ENCODE assay signal across 8 mouse cellular contexts in the genomic region with DNA sequence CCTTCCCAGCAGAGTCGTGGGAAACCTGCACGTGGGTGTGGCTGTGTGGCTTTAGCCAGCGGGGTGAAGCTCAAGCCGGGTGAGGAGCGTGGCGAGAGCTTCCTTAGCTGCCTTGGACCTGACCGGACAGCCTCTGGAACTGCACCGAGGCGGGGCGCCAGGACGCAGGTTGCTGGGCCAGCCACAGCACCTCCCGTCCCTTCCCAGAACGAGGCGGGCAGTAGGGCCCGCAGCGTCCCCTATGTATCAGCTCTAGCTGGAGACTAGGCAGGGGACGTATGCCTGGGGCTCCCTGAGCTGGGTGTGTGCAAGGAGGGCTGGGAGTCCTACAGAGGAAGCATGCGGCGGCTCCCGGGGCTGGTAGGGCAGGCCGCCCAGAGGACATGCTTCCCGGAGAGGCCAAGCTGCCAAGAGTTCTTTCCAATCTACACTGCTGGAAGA. TPM values are rescaled to one million over a fixed set of nuclear protein-coding genes. Genes with fewer than 3 reads are reported as not detected.
DNase-seq lines count a peak whose midpoint lies in the region; ATAC-seq lines count a peak whose summit lies in the region.

No protein-coding gene starts in this region.

- peak; percentile 80 for ATAC-seq in embryonic facial prominence, embryonic 14.5 days (ENCODE audit: low read depth)
- ATAC-seq in heart, embryonic 12.5 days (ENCODE audit: insufficient number of reproducible peaks, low FRiP score), result peak; percentile 67; the same call in 1 of the 2 replicates
- ATAC-seq in kidney, embryonic 14.5 days (ENCODE audit: low FRiP score, low TSS enrichment), result peak; percentile 57
- ATAC-seq in lung, embryonic 16.5 days (ENCODE audit: low read depth), result peak; percentile 59

- H3K4me2 ChIP-seq in embryonic facial prominence, embryonic 14.5 days (ENCODE audit: low read depth, low read length), result peak overlapping the region; percentile 100
- H3K4me2 ChIP-seq in heart, embryonic 12.5 days, result peak overlapping the region; percentile 98
- H3K4me2 ChIP-seq in kidney, embryonic 14.5 days (replicated peaks; ENCODE audit: low read depth, low read length), result peak overlapping the region; percentile 98
- peak overlapping the region; percentile 99 for H3K4me2 ChIP-seq in lung, embryonic 16.5 days (ENCODE audit: low read depth, low read length)

- peaks cover 32% of the 10 kb centered on the region for H3K4me1 ChIP-seq in embryonic facial prominence, embryonic 14.5 days (ENCODE audit: control insufficient read depth, insufficient read depth, low read length)
- peaks cover 42% of the 10 kb centered on the region for H3K4me1 ChIP-seq in heart, embryonic 12.5 days (replicated peaks)
- peaks cover 20% of the 10 kb centered on the region for H3K4me1 ChIP-seq in kidney, embryonic 14.5 days (ENCODE audit: control insufficient read depth, insufficient read depth, low read length)
- peaks cover 25% of the 10 kb centered on the region for H3K4me1 ChIP-seq in lung, embryonic 16.5 days (replicated peaks; ENCODE audit: control insufficient read depth, insufficient read depth, low read length)

- intact Hi-C loops in left cerebral cortex, postnatal 36 days (cut with DNase I), result loop anchor here (5.0 kb wide), 1 partner anchor 155 kb away; no protein-coding TSS in a partner anchor

- peaks cover 15% of the 10 kb centered on the region; the same call in 1 of the 2 replicates for H3K36me3 ChIP-seq in embryonic facial prominence, embryonic 14.5 days (ENCODE audit: control insufficient read depth, insufficient read depth, low read length)
- H3K36me3 ChIP-seq in heart, embryonic 12.5 days, result peaks cover 16% of the 10 kb centered on the region
- H3K36me3 ChIP-seq in kidney, embryonic 14.5 days (ENCODE audit: control insufficient read depth, insufficient read depth, low read length), result peaks cover 18% of the 10 kb centered on the region
- no peaks in the 10 kb centered on the region; the same call in 1 of the 2 replicates for H3K36me3 ChIP-seq in lung, embryonic 16.5 days (ENCODE audit: control insufficient read depth, insufficient read depth, low read length)

- peak; percentile 34 to 35 for DNase-seq in left cerebral cortex, postnatal 36 days (ENCODE audit: low spot score in 2 of 2)
- DNase-seq in left cerebral cortex, adult 11 months (ENCODE audit: low spot score), result no peak
- peak; percentile 61 for DNase-seq in embryonic facial prominence, embryonic 14.5 days (ENCODE audit: low spot score)
- DNase-seq in ovary, postnatal 10 days (ENCODE audit: low spot score), result peak; percentile 34
- no peak for DNase-seq in natural killer cell, adult 2 months (ENCODE audit: low spot score in 2 of 2)

- H3K9ac ChIP-seq in embryonic facial prominence, embryonic 14.5 days (ENCODE audit: low read depth, low read length), result peak overlapping the region; percentile 38
- peak overlapping the region; percentile 5 for H3K9ac ChIP-seq in heart, embryonic 12.5 days
- H3K9ac ChIP-seq in kidney, embryonic 14.5 days (ENCODE audit: low read depth, low read length), result peak overlapping the region; percentile 60; the same call in 1 of the 2 replicates
- peak overlapping the region; percentile 69 for H3K9ac ChIP-seq in lung, embryonic 16.5 days (ENCODE audit: low read length)

- WGBS in embryonic facial prominence, embryonic 14.5 days, result 0% methylated on average over 21 of the region's 22 CpGs
- under 1% methylated on average over 22 of the region's 22 CpGs for WGBS in heart, embryonic 12.5 days
- 0% methylated on average over 22 of the region's 22 CpGs for WGBS in kidney, embryonic 14.5 days
- WGBS in lung, embryonic 16.5 days, result under 1% methylated on average over 22 of the region's 22 CpGs

- no peaks in the 10 kb centered on the region for H3K9me3 ChIP-seq in embryonic facial prominence, embryonic 14.5 days (ENCODE audit: control insufficient read depth, low read length)
- H3K9me3 ChIP-seq in heart, embryonic 12.5 days (replicated peaks), result no peaks in the 10 kb centered on the region
- H3K9me3 ChIP-seq in kidney, embryonic 14.5 days (ENCODE audit: control insufficient read depth, low read length), result no peaks in the 10 kb centered on the region
- H3K9me3 ChIP-seq in lung, embryonic 16.5 days (ENCODE audit: control insufficient read depth, low read length), result no peaks in the 10 kb centered on the region

- H3K4me3 ChIP-seq in embryonic facial prominence, embryonic 14.5 days (ENCODE audit: low read depth, low read length), result peak overlapping the region; percentile 63
- H3K4me3 ChIP-seq in heart, embryonic 12.5 days, result peak overlapping the region; percentile 60
- H3K4me3 ChIP-seq in kidney, embryonic 14.5 days (ENCODE audit: low read length), result peak overlapping the region; percentile 54
- H3K4me3 ChIP-seq in lung, embryonic 16.5 days (ENCODE audit: low read length), result peak overlapping the region; percentile 62

- peaks cover 41% of the 10 kb centered on the region for H3K27me3 ChIP-seq in embryonic facial prominence, embryonic 14.5 days (replicated peaks; ENCODE audit: control insufficient read depth, insufficient read depth, low read length)
- peaks cover 45% of the 10 kb centered on the region for H3K27me3 ChIP-seq in heart, embryonic 12.5 days (replicated peaks)
- H3K27me3 ChIP-seq in kidney, embryonic 14.5 days (ENCODE audit: control insufficient read depth, insufficient read depth, low read length), result peaks cover 18% of the 10 kb centered on the region; the same call in 1 of the 2 replicates
- peaks cover 14% of the 10 kb centered on the region; the same call in 1 of the 2 replicates for H3K27me3 ChIP-seq in lung, embryonic 16.5 days (ENCODE audit: control insufficient read depth, insufficient read depth, low read depth, low read length)

- no peak overlapping the region for H3K27ac ChIP-seq in embryonic facial prominence, embryonic 14.5 days (replicated peaks; ENCODE audit: low read depth, low read length)
- no peak overlapping the region for H3K27ac ChIP-seq in heart, embryonic 12.5 days (ENCODE audit: poor library complexity, severe bottlenecking)
- no peak overlapping the region for H3K27ac ChIP-seq in kidney, embryonic 14.5 days (ENCODE audit: low read depth, low read length)
- no peak overlapping the region for H3K27ac ChIP-seq in lung, embryonic 16.5 days (ENCODE audit: low read length)

RNA-seq across cellular contexts. Expression of gene Has3, which starts 1.9 kb away (rescaled TPM):
- total RNA-seq in left cerebral cortex, postnatal 36 days (2021), result 1 to 10 TPM; 1.1 to 1.6 TPM
- 0.70 and 0.77 TPM in 2 replicates for polyA plus RNA-seq in embryonic facial prominence, embryonic 14.5 days (2014; fragmentation: Nextera tagmentation; extraction: Ambion mirVana)
- 0.11 and 0.14 TPM in 2 replicates for polyA plus RNA-seq in heart, embryonic 12.5 days (2016; fragmentation: Nextera tagmentation; extraction: Ambion mirVana)
- polyA plus RNA-seq in kidney, embryonic 14.5 days (2014; fragmentation: Nextera tagmentation; extraction: Ambion mirVana), result 1.2 and 1.3 TPM in 2 replicates
- 0.23 and 0.24 TPM in 2 replicates for polyA plus RNA-seq in lung, embryonic 16.5 days (2015; fragmentation: Nextera tagmentation; extraction: Ambion mirVana)

RNA-seq across cellular contexts. Expression of gene Utp4, which starts 21.5 kb away (rescaled TPM):
- total RNA-seq in left cerebral cortex, postnatal 36 days (2021), result 10 to 100 TPM; 30.0 to 35.2 TPM
- 60.4 and 65.0 TPM in 2 replicates for polyA plus RNA-seq in embryonic facial prominence, embryonic 14.5 days (2014; fragmentation: Nextera tagmentation; extraction: Ambion mirVana)
- polyA plus RNA-seq in heart, embryonic 12.5 days (2016; fragmentation: Nextera tagmentation; extraction: Ambion mirVana), result 46.6 and 47.0 TPM in 2 replicates
- polyA plus RNA-seq in kidney, embryonic 14.5 days (2014; fragmentation: Nextera tagmentation; extraction: Ambion mirVana), result 72.7 and 92.6 TPM in 2 replicates
- 54.4 and 59.7 TPM in 2 replicates for polyA plus RNA-seq in lung, embryonic 16.5 days (2015; fragmentation: Nextera tagmentation; extraction: Ambion mirVana)

Comparison
In these comparisons a context has a peak if more than half of its experiments do, and no peak if none do; other contexts are left out.
1. DNase-seq: peak in left cerebral cortex, postnatal 36 days (2 of 2), embryonic facial prominence, embryonic 14.5 days (single experiment) and ovary, postnatal 10 days (single experiment); none in left cerebral cortex, adult 11 months (single experiment) and natural killer cell, adult 2 months (0 of 2).
2. H3K9ac ChIP-seq: peak in every context shown above with its lines; median percentile 69 in lung, embryonic 16.5 days; 60 in kidney, embryonic 14.5 days; 38 in embryonic facial prominence, embryonic 14.5 days; 5 in heart, embryonic 12.5 days.
3. Peak in every context shown above with its lines, with median percentiles within 50 percentile points of each other: ATAC-seq, H3K4me2 ChIP-seq and H3K4me3 ChIP-seq.